Mouse (Mus musculus) bone marrow macrophage, adult 2 months (primary cell): ENCODE measurements around the gene Tcte3. TPM values are rescaled to one million over a fixed set of nuclear protein-coding genes. Genes with fewer than 3 reads are reported as not detected.
"Not testable (repeated sequence)": the region's sequence is repeated elsewhere in the genome, so short reads cannot be mapped to it uniquely, and the experiment has no call there.

ENCODE experiments used
- H3K27ac ChIP-seq: 2 replicates; pipeline ENCODE4 v1.5.1; 2012; ENCODE audit warnings: low read depth, low read length; ENCODE audit not compliant: insufficient read depth
- H3K4me1 ChIP-seq: 2 replicates; pipeline ENCODE4 v1.6.1; 2012; ENCODE audit warnings: low read length; ENCODE audit not compliant: control insufficient read depth, insufficient read depth
- H3K4me3 ChIP-seq: 2 replicates; pipeline ENCODE4 v1.5.1; 2012; ENCODE audit warnings: mild to moderate bottlenecking, low read length, moderate library complexity; ENCODE audit not compliant: insufficient read depth
- CTCF ChIP-seq: IDR thresholded peaks from 2 replicates; pipeline ENCODE4 v1.5.1; 2012; ENCODE audit warnings: low read depth, mild to moderate bottlenecking, low read length, moderate library complexity
- POLR2A ChIP-seq: IDR thresholded peaks from 2 replicates; pipeline ENCODE4 v1.6.1; 2012; ENCODE audit warnings: mild to moderate bottlenecking, low read depth, low read length, borderline replicate concordance
- polyA plus RNA-seq: library from polyadenylated mRNA; stranded (reverse); fragments of >200 nt; gene quantifications from 2 replicates; pipeline ENCODE4 v1.2.4, GENCODE M21; 2012; ENCODE audit not compliant: missing spikeins, insufficient read depth, insufficient read length

Gene Tcte3
- polyA plus RNA-seq, 1 experiment: not detected

GRCm38 (mm10) chr17:15066911-15067310 is 25.6 kb upstream of the Tcte3 start:
- Histone ChIP-seq H3K4me1 (peaks cover 34% of the 10 kb centered on the region), H3K27ac (no peak overlapping the region), H3K4me3 (no peak overlapping the region)
- no peak for TF ChIP-seq CTCF

GRCm38 (mm10) chr17:15066066-15066465 is 24.8 kb upstream of the Tcte3 start:
- Histone ChIP-seq H3K4me3 (no peak overlapping the region), H3K4me1 (peaks cover 34% of the 10 kb centered on the region), H3K27ac (no peak overlapping the region)
- TF ChIP-seq CTCF (no peak), POLR2A (no peak)

- TF ChIP-seq POLR2A (no peak), CTCF (peak; percentile 46; the same call in 1 of the 2 replicates)
- no peak overlapping the region for H3K4me3 ChIP-seq
- peaks cover 34% of the 10 kb centered on the region for H3K4me1 ChIP-seq
- H3K27ac ChIP-seq: no peak overlapping the region
These were observed 24.2 kb upstream of the Tcte3 start for GRCm38 (mm10) chr17:15065391-15066024.

GRCm38 (mm10) chr17:15060356-15060755 is 19.1 kb upstream of the Tcte3 start:
- peaks cover 1% of the 10 kb centered on the region for H3K4me1 ChIP-seq
- no peak overlapping the region for H3K4me3 ChIP-seq
- no peak for TF ChIP-seq CTCF
- no peak for TF ChIP-seq POLR2A
- H3K27ac ChIP-seq: no peak overlapping the region

- H3K4me1 ChIP-seq: no peaks in the 10 kb centered on the region; the same call in 1 of the 2 replicates
- no peak overlapping the region for H3K27ac ChIP-seq
- no peak for TF ChIP-seq POLR2A
- TF ChIP-seq CTCF: no peak
- H3K4me3 ChIP-seq: no peak overlapping the region
These were observed 18.4 kb upstream of the Tcte3 start for GRCm38 (mm10) chr17:15059646-15060045.

GRCm38 (mm10) chr17:15058161-15058591 is 16.9 kb upstream of the Tcte3 start:
- Histone ChIP-seq H3K4me1 (no peaks in the 10 kb centered on the region), H3K4me3 (no peak overlapping the region), H3K27ac (no peak overlapping the region)
- TF ChIP-seq CTCF: no peak
- no peak for TF ChIP-seq POLR2A

GRCm38 (mm10) chr17:15055925-15056324 is 14.6 kb upstream of the Tcte3 start:
- no peak for TF ChIP-seq CTCF
- no peak for TF ChIP-seq POLR2A
- no peak overlapping the region for H3K4me3 ChIP-seq
- H3K27ac ChIP-seq: no peak overlapping the region
- H3K4me1 ChIP-seq: peaks cover 2% of the 10 kb centered on the region; the same call in 1 of the 2 replicates

- H3K27ac ChIP-seq, H3K4me1 ChIP-seq, H3K4me3 ChIP-seq: not testable (repeated sequence)
These were observed 12.5 kb upstream of the Tcte3 start for GRCm38 (mm10) chr17:15053829-15054200.

- H3K4me1 ChIP-seq, H3K4me3 ChIP-seq: not testable (repeated sequence)
- peak overlapping the region; percentile 60 for H3K27ac ChIP-seq
These were observed 12.0 kb upstream of the Tcte3 start for GRCm38 (mm10) chr17:15053183-15053828.

- H3K27ac ChIP-seq: peak overlapping the region; percentile 60
- H3K4me1 ChIP-seq, H3K4me3 ChIP-seq: not testable (repeated sequence)
These were observed 11.5 kb upstream of the Tcte3 start for GRCm38 (mm10) chr17:15052766-15053165.

GRCm38 (mm10) chr17:15050338-15050737 is 9.1 kb upstream of the Tcte3 start:
- H3K4me3 ChIP-seq: not testable (repeated sequence)

GRCm38 (mm10) chr17:15040455-15040854 is 833 bp downstream of the Tcte3 start:
- H3K4me3 ChIP-seq, H3K27ac ChIP-seq, H3K4me1 ChIP-seq: not testable (repeated sequence)

More at GRCm38 (mm10) chr17:15050338-15050737, 9.1 kb upstream of the Tcte3 start:
- not testable (repeated sequence) for H3K4me1 ChIP-seq, H3K27ac ChIP-seq

- H3K4me3 ChIP-seq, H3K27ac ChIP-seq, H3K4me1 ChIP-seq: not testable (repeated sequence)
These were observed 9.9 kb downstream of the Tcte3 start for GRCm38 (mm10) chr17:15031414-15031813.

- H3K27ac ChIP-seq, H3K4me1 ChIP-seq, H3K4me3 ChIP-seq: not testable (repeated sequence)
These were observed 15.8 kb downstream of the Tcte3 start for GRCm38 (mm10) chr17:15025513-15025912.

- H3K4me1 ChIP-seq, H3K4me3 ChIP-seq, H3K27ac ChIP-seq: not testable (repeated sequence)
These were observed 16.6 kb downstream of the Tcte3 start for GRCm38 (mm10) chr17:15024502-15025193.
